In genomic region chr1:164526748-164527147, GRCm38 (mm10) we compare ENCODE assay signal across 26 mouse cellular contexts.
"Had no signal": no experiment of that assay in that cellular context is flagged by ENCODE, and none has a peak within 500 bp of the region (broad histone marks: within the 10 kb centered on the region; RNA-seq: fewer than 3 reads in every experiment).

No protein-coding gene starts in this region.

- ATAC-seq: forebrain, embryonic 16.5 days; hindbrain, postnatal 0 days had no signal

- H3K9me3 ChIP-seq: hindbrain, embryonic 10.5 days; hindbrain, embryonic 12.5 days; hindbrain, embryonic 15.5 days; kidney, embryonic 15.5 days; limb, embryonic 13.5 days; limb, embryonic 15.5 days; liver, embryonic 13.5 days; liver, embryonic 15.5 days had no signal

- H3K27ac ChIP-seq: gastrocnemius, adult 2 months; heart, adult 2 months; hindbrain, embryonic 10.5 days; hindbrain, embryonic 12.5 days; hindbrain, embryonic 15.5 days; hindbrain, postnatal 0 days; kidney, embryonic 15.5 days; kidney, postnatal 0 days; limb, embryonic 13.5 days; limb, embryonic 15.5 days; liver, embryonic 13.5 days; liver, embryonic 15.5 days had no signal

- H3K27me3 ChIP-seq: hindbrain, embryonic 12.5 days; hindbrain, embryonic 15.5 days; kidney, embryonic 15.5 days; limb, embryonic 13.5 days; limb, embryonic 15.5 days; liver, embryonic 13.5 days; liver, embryonic 15.5 days had no signal

- H3K4me3 ChIP-seq: gastrocnemius, adult 2 months; heart, adult 2 months; hindbrain, embryonic 10.5 days; hindbrain, embryonic 12.5 days; hindbrain, embryonic 15.5 days; kidney, embryonic 15.5 days; limb, embryonic 13.5 days; limb, embryonic 15.5 days; liver, embryonic 13.5 days; liver, embryonic 15.5 days had no signal

- DNase-seq: gastrocnemius, adult 2 months; gastrocnemius, postnatal 10 days; gastrocnemius, postnatal 25 days; heart, adult 2 months; heart, postnatal 10 days; heart, postnatal 4 days; kidney, adult 11 months; kidney, adult 2 months; kidney, adult 9 months; kidney, postnatal 14 days; kidney, postnatal 36 days; layer of hippocampus, adult 9-11 months; layer of hippocampus, postnatal 36 days; left cerebral cortex, postnatal 4 days; liver, embryonic 13.5 days had no signal

- H3K9ac ChIP-seq: hindbrain, embryonic 12.5 days; hindbrain, embryonic 15.5 days; kidney, embryonic 15.5 days; limb, embryonic 13.5 days; limb, embryonic 15.5 days; liver, embryonic 13.5 days; liver, embryonic 15.5 days had no signal

- H3K36me3 ChIP-seq: hindbrain, embryonic 10.5 days; hindbrain, embryonic 12.5 days; hindbrain, embryonic 15.5 days; kidney, embryonic 15.5 days; limb, embryonic 13.5 days; limb, embryonic 15.5 days; liver, embryonic 13.5 days; liver, embryonic 15.5 days had no signal

- H3K4me1 ChIP-seq: hindbrain, embryonic 10.5 days; hindbrain, embryonic 12.5 days; hindbrain, embryonic 15.5 days; kidney, embryonic 15.5 days; limb, embryonic 13.5 days; limb, embryonic 15.5 days; liver, embryonic 13.5 days; liver, embryonic 15.5 days had no signal

- H3K4me2 ChIP-seq: heart, embryonic 11.5 days; hindbrain, embryonic 12.5 days; hindbrain, embryonic 15.5 days; kidney, embryonic 15.5 days; limb, embryonic 13.5 days; limb, embryonic 15.5 days; liver, embryonic 13.5 days; liver, embryonic 15.5 days had no signal
